Mouse (Mus musculus) hindbrain, embryonic 10.5 days (tissue): ENCODE measurements at regions not wholly inside any gene's neighbourhood (a gene's known extent, or its start where the extent isn't known, plus 50 kb on each side); places are given as distances from the start of the nearest gene placed in this dataset.
A peak's percentile ranks its signal among the peaks of the same experiment; 100 is the strongest.
"Not testable (repeated sequence)": the region's sequence is repeated elsewhere in the genome, so short reads cannot be mapped to it uniquely, and the experiment has no call there.

Source experiments
- DNase-seq: peaks from one replicate; pipeline ENCODE4 v3.0.0-alpha.2; 2017; ENCODE audit warnings: low spot score
- H3K27ac ChIP-seq: fragments of 300-500 bp; sonication (generic); 2 replicates; pipeline ENCODE4 v1.5.1; 2016; ENCODE audit warnings: mild to moderate bottlenecking, moderate library complexity
- H3K27me3 ChIP-seq: fragments of 300-500 bp; sonication (generic); 2 replicates; pipeline ENCODE4 v1.6.1; 2016; ENCODE audit warnings: mild to moderate bottlenecking; ENCODE audit not compliant: poor library complexity, insufficient read depth, severe bottlenecking
- H3K36me3 ChIP-seq: fragments of 300-500 bp; sonication (generic); 2 replicates; pipeline ENCODE4 v1.6.1; 2016; ENCODE audit warnings: mild to moderate bottlenecking, moderate library complexity
- H3K4me1 ChIP-seq: fragments of 300-500 bp; sonication (generic); replicated peaks from 2 replicates; pipeline ENCODE4 v1.6.1; 2016; ENCODE audit warnings: mild to moderate bottlenecking
- H3K4me3 ChIP-seq: fragments of 300-500 bp; sonication (generic); 2 replicates; pipeline ENCODE4 v1.5.1; 2016; ENCODE audit warnings: mild to moderate bottlenecking, moderate library complexity
- H3K9me3 ChIP-seq: fragments of 300-500 bp; sonication (generic); 2 replicates; pipeline ENCODE4 v1.6.1; 2016; ENCODE audit warnings: mild to moderate bottlenecking, moderate library complexity
- WGBS: fragments of 180-500 bp; shearing (Covaris S2); methylation state at CpG from one replicate; pipeline ENCODE4 v1.1.7; 2016; 5-methylcytosine and 5-hydroxymethylcytosine counted together

DNA sequence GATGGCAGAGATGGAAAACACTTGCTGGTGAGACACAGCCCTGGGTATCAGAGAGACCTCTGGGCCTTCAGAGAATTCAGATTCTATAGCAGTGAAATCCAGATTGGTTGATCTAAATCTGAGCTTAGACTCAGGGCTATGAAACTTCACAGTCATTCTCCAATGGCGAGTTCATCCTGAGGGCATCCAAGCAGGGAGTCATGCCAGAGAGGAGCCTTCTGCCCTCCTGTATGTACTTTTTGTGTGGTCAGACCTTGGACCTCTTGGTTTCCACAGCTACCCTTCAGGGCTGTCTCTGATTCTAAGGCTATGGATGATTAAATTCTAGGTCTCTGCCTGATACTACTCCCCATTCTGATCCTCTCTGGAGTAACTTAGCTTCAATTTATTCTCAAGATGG lies 122.0 kb upstream of the Mettl15 start:
- Histone ChIP-seq H3K4me3 (no peak overlapping the region), H3K36me3 (no peaks in the 10 kb centered on the region), H3K9me3 (no peaks in the 10 kb centered on the region), H3K4me1 (no peaks in the 10 kb centered on the region), H3K27me3 (no peaks in the 10 kb centered on the region), H3K27ac (no peak overlapping the region)
- WGBS: 65% methylated on average over 1 of the region's 1 CpGs
- DNase-seq: no peak

DNA sequence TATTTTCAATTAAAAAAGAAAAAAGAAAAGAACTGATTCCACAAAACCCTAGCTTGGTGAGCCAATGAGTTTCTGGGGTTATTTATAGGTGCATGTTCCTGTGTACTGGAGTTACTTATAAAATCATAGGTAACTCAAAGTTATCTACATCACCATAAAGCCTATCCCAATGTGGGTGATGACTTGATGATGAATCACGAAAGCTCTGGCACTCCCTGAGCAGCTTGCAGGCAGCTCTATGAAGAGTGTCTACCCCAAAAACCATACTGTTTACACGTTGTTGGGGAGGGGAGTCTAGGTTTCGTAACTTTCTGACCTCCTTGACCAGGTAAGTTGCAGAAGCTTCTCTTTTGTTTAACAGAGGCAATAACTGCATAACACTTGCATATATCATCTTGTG lies 123.7 kb upstream of the Mettl15 start:
- Histone ChIP-seq H3K27me3 (no peaks in the 10 kb centered on the region), H3K4me1 (no peaks in the 10 kb centered on the region), H3K36me3 (no peaks in the 10 kb centered on the region), H3K9me3 (no peaks in the 10 kb centered on the region), H3K27ac (no peak overlapping the region), H3K4me3 (no peak overlapping the region)
- no peak for DNase-seq
- WGBS: 80% methylated on average over 3 of the region's 3 CpGs

DNA sequence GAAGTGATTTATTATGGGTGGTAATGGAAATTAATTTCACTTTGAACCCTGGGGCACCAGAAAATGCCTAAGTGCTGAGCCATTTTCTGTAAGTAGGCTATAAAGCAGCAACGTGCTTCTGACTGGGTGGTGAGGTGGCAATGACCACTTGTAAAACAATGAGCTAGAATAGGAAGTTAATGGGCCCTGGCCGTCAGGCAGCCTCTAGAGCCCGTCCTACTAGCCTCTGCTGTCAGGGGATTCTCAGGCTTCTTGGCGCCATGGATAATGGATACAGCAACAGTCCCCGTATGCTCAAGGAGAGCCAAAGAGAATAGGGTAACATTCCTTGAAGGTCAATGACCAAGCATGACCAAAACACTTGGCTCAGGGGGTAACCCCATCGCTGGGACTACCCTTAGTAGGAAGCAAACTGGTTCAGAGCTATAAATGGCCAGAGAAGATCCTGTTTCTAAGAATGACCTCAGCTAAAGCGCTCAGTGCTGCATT lies 126.1 kb upstream of the Mettl15 start:
- H3K27me3 ChIP-seq: no peaks in the 10 kb centered on the region
- no peaks in the 10 kb centered on the region for H3K36me3 ChIP-seq
- no peaks in the 10 kb centered on the region for H3K9me3 ChIP-seq
- no peaks in the 10 kb centered on the region for H3K4me1 ChIP-seq
- H3K27ac ChIP-seq: no peak overlapping the region
- no peak for DNase-seq
- WGBS: 81% methylated on average over 7 of the region's 7 CpGs
- H3K4me3 ChIP-seq: no peak overlapping the region

DNA sequence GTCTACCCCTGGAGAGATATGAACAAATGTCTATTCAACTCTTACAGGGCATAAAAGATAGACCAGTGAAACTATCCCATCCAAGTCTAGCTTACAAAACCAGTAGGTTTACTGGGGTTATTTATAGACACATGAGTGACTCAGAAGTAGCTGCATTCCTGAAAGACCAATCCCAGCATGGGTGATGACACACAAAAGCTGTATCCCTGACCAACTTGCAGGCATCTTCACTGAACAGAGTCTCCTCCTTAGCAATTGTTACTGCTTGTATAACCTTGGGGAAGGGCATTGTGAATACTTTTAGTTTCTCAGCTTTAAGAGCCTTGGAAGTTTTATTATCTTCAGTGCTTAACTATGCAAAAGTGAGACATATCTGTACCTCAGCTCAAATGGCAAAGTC lies 139.6 kb upstream of the Mettl15 start:
- Histone ChIP-seq H3K4me1 (no peaks in the 10 kb centered on the region), H3K36me3 (no peaks in the 10 kb centered on the region), H3K4me3 (no peak overlapping the region), H3K27ac (no peak overlapping the region), H3K9me3 (no peaks in the 10 kb centered on the region), H3K27me3 (no peaks in the 10 kb centered on the region)
- DNase-seq: no peak

DNA sequence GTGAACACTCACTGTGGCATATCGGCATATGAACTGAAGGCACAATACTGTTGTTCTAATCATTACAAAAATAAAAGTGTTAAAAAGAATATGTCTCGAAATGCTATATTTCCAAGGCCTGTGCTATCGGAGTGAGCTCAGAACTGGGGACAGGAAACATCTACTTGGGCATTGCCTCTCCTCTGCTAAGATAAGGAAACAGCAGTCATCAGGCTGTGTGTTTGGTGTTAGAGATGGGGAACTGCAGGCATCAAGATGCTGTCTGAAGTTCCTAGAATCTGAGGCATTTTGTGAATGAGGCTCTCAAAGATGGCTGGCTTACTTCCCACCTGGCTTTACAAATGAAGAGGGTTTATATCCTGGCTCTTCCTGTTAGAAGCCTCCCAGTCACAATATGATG lies 150.6 kb upstream of the Mettl15 start:
- no peak for DNase-seq
- H3K9me3 ChIP-seq: no peaks in the 10 kb centered on the region
- WGBS: 90% methylated on average over 3 of the region's 3 CpGs
- no peaks in the 10 kb centered on the region for H3K4me1 ChIP-seq
- H3K4me3 ChIP-seq: no peak overlapping the region
- no peak overlapping the region for H3K27ac ChIP-seq
- H3K27me3 ChIP-seq: no peaks in the 10 kb centered on the region
- H3K36me3 ChIP-seq: no peaks in the 10 kb centered on the region

DNA sequence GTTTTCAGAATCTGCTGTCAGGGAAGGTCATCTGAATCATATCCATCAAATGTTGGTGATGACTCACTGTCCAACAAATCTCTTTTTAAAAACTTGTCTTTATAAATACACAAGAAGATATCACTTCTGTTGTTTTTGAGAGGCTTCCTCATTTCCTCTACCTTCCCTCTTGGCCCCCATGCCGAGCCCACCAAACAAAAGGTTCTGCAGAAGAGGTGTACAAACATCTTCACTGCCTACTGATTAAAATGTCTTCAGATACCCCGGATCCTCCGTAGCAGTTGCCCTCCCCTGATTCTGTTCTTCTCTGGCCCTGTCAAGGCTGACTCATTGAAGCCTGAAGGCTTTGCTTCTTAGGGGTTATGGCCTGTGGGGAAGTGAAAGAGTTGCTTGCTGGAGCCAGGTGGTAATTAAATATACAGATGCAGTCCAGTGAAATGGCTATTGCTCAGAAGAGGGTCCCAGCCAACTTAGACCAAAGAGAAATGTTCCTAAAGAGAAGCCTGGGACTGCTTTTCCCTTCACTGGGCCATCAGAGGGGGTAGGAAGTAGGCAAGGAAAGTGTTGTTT lies 162.1 kb upstream of the Mettl15 start:
- Histone ChIP-seq H3K27ac (no peak overlapping the region), H3K4me3 (no peak overlapping the region), H3K9me3 (no peaks in the 10 kb centered on the region), H3K27me3 (no peaks in the 10 kb centered on the region), H3K36me3 (no peaks in the 10 kb centered on the region), H3K4me1 (0 out of 2 replicates have a peak, but pooled peaks cover 4% of the 10 kb centered on the region)
- 66% methylated on average over 3 of the region's 3 CpGs for WGBS
- DNase-seq: no peak

DNA sequence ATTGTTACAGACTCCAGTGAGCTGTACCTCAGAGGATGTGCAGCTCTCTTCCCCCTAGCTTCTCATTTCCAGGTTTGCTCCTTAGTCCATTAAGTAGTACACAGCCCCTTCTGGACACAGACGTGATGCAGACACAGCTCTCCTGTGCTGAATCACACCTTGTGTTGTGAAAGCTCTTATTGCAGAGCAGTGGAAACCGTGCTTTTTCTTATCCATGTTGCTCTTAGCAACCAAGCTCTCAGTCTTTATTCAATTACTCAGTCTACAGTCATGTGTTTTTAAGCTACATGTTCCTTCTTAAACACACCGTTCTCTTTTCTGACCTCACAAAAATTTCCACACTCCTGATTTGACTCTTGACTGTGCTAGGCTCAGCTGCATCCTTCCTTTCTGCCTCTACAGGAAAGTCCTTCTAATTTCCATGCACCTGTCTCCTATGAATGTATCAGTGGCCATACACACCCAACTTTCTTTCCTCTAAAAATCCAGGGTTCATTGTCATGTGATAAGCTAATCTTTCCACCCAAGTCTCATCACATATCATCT lies 163.0 kb upstream of the Mettl15 start:
- Histone ChIP-seq H3K4me1 (0 out of 2 replicates have a peak, but pooled peaks cover 4% of the 10 kb centered on the region), H3K27me3 (no peaks in the 10 kb centered on the region), H3K36me3 (no peaks in the 10 kb centered on the region), H3K9me3 (no peaks in the 10 kb centered on the region), H3K4me3 (no peak overlapping the region), H3K27ac (no peak overlapping the region)
- 82% methylated on average over 3 of the region's 3 CpGs for WGBS
- no peak for DNase-seq

DNA sequence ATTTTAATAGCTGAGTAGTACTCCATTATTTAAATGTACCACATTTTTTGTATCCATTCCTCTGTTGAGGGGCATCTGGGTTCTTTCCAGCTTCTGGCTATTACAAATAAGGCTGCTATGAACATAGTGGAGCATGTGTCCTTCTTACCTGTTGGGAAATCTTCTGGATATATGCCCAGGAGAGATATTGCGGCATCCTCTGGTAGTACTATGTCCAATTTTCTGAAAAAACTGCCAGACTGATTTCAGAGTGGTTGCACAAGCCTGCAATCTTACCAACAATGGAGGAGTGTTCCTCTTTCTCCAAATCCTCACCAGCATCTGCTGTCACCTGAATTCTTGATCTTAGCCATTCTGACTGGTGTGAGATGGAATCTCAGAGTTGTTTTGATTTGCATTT lies 181.7 kb upstream of the Mettl15 start:
- H3K9me3 ChIP-seq, H3K36me3 ChIP-seq, H3K4me1 ChIP-seq, DNase-seq, H3K27ac ChIP-seq, H3K4me3 ChIP-seq, H3K27me3 ChIP-seq: not testable (repeated sequence)
- 93% methylated on average over 1 of the region's 1 CpGs for WGBS

DNA sequence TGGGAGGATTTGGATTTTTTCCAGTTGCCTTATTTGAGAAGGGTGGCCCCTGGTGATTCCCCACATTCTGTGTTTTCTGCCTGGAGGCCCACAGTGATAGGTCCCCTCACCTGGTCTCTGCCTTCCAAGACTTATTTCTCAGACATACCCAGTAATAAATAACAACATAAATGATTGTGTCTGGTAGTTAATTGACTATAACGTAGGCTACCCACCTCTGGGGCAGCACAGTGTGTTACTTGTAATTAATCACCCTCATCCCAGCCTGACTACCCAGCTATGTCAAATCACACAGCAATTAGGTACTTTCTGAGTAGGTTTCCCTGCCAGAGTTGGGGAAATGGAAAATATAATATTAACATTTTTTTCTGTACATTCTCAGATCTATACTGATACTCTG lies 190.2 kb upstream of the Bdnf start:
- no peaks in the 10 kb centered on the region for H3K4me1 ChIP-seq
- H3K4me3 ChIP-seq: no peak overlapping the region
- WGBS: 79% methylated on average over 1 of the region's 1 CpGs
- no peaks in the 10 kb centered on the region for H3K27me3 ChIP-seq
- no peak overlapping the region for H3K27ac ChIP-seq
- no peak for DNase-seq
- H3K9me3 ChIP-seq: no peaks in the 10 kb centered on the region
- no peaks in the 10 kb centered on the region for H3K36me3 ChIP-seq

DNA sequence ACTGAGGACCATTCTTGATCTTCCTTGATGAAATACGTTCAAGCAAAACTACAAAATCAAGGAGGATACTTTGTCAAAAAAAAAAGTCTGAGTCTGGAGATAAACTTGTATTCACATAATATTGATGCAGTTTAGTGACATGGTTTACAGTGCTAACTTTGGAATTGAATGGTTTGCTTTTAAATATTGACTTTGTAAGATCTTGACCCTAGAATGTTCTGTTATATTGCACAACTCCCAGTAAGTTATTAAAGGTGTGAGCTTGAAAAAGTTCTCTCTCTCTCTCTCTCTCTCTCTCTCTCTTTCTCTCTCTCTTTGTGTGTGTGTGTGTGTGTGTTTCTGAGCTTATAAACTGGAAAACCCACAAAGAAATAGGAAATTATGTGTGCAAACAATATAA lies 186.9 kb upstream of the Bdnf start:
- H3K4me1 ChIP-seq: no peaks in the 10 kb centered on the region
- no peaks in the 10 kb centered on the region for H3K36me3 ChIP-seq
- H3K9me3 ChIP-seq: no peaks in the 10 kb centered on the region
- DNase-seq: no peak
- no peaks in the 10 kb centered on the region for H3K27me3 ChIP-seq
- no peak overlapping the region for H3K4me3 ChIP-seq
- WGBS: 85% methylated on average over 1 of the region's 1 CpGs
- H3K27ac ChIP-seq: no peak overlapping the region

DNA sequence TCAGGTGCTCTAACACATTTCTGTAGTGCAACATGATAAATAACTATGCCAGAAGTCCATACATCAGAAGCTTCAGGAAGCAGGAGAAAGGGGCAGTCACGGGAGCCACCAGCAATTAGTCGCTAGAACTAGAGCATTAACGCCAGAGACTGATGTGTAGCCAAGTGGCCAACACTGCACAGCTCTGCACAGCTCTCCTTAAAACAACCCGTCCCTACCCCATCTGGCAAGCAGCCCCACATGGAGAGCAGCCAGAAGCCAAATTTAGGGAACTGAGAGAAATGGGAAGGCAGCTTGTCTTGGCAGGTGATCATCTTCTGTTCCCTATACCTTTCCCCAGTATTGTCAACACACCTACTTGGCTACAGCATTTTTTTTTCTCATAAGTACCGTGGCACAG lies 172.3 kb upstream of the Bdnf start:
- H3K27me3 ChIP-seq: no peaks in the 10 kb centered on the region
- DNase-seq: no peak
- H3K4me1 ChIP-seq: 0 out of 2 replicates have a peak, but pooled peaks cover 7% of the 10 kb centered on the region
- H3K27ac ChIP-seq: no peak overlapping the region
- no peaks in the 10 kb centered on the region for H3K36me3 ChIP-seq
- H3K4me3 ChIP-seq: no peak overlapping the region
- H3K9me3 ChIP-seq: no peaks in the 10 kb centered on the region
- 78% methylated on average over 5 of the region's 5 CpGs for WGBS

DNA sequence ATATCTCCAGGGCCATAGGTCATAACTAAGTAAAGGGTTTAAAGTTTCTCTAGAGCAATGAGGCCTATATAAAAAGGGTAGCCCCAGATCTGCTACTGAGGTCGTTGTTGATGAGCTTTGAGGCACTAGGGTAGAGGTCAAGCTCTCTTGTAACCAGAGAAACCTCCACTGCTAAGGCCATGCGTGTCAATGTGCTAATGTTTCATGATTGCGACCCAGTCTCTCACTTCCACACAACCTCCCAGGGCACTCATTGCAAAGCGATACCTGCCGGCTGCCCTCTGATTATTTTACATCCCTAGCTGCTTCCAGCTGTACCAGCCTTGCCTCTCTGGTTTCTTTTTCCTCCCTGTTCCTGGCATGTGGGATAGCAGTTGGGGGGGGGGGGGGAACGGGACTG lies 169.6 kb upstream of the Bdnf start:
- 56% methylated on average over 6 of the region's 6 CpGs for WGBS
- H3K27me3 ChIP-seq: no peaks in the 10 kb centered on the region
- H3K4me1 ChIP-seq: 0 out of 2 replicates have a peak, but pooled peaks cover 7% of the 10 kb centered on the region
- no peaks in the 10 kb centered on the region for H3K36me3 ChIP-seq
- H3K4me3 ChIP-seq: no peak overlapping the region
- peak; percentile 27 for DNase-seq
- no peak overlapping the region for H3K27ac ChIP-seq
- H3K9me3 ChIP-seq: no peaks in the 10 kb centered on the region

DNA sequence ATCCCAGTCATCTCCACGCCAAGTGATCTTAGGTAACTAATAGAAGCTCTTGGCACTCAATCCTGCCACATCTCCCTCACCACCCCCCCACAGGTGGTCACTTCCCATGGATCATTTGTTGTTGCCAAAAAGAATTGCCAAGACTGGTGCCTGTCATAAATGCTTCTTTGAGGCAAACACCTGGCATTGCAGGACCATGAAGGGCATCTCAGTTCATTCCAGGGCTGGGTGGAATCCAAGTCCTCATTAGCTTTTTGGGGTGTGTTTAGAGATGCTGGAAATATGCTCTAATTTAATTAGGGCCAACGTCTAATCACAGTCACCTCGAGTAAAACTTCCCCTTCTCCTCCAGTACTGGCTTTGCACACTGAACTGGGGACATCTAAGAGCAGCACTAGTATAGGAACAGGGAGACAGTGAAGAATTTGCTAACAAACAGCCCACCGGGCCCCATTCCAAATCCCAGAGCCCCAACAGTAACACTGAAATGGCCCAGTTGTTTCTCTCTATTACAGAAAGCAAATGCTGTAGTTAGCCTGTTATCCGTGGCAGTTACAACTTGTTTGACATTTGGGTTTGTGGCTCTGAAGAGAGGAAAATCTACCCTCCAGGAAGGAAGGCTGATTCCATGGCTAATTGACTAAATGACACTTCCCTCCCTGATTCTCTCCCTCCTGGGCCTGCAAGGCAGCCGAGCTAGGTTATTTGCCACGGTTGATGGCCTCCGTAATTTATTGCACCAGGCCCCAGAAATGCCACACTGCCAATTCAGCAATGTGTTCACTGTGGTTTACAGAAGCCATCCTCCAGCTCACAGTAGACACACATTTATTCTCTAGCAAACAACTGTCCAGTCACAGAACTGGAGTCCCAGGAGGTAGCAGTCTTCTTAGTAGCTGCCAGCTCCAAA lies 164.2 kb upstream of the Bdnf start:
- no peak overlapping the region for H3K27ac ChIP-seq
- no peaks in the 10 kb centered on the region for H3K36me3 ChIP-seq
- H3K9me3 ChIP-seq: no peaks in the 10 kb centered on the region
- WGBS: 67% methylated on average over 8 of the region's 8 CpGs
- no peaks in the 10 kb centered on the region for H3K27me3 ChIP-seq
- DNase-seq: no peak
- H3K4me3 ChIP-seq: no peak overlapping the region
- peaks cover 7% of the 10 kb centered on the region; the same call in 1 of the 2 replicates for H3K4me1 ChIP-seq
